Mouse (Mus musculus) heart, embryonic 11.5 days (tissue): ENCODE results near the gene Spdef. TPM values are rescaled to one million over a fixed set of nuclear protein-coding genes. Genes with fewer than 3 reads are reported as not detected.

ENCODE experiments used
- ATAC-seq: fragments of 200-750 bp; cut with Nextera tagmentation; replicated peaks from 2 replicates; pipeline ENCODE4 v1.8.0; 2017; ENCODE audit warnings: moderate library complexity; ENCODE audit not compliant: insufficient number of reproducible peaks, low FRiP score, low TSS enrichment
- H3K27ac ChIP-seq: fragments of 300-500 bp; sonication (generic); 2 replicates; pipeline ENCODE4 v1.5.1; 2014; ENCODE audit warnings: mild to moderate bottlenecking, low read depth, low read length
- H3K27me3 ChIP-seq: fragments of 300-500 bp; sonication (generic); 2 replicates; pipeline ENCODE4 v1.6.1; 2014; ENCODE audit warnings: mild to moderate bottlenecking, low read length, mixed read lengths; ENCODE audit not compliant: control insufficient read depth, insufficient read depth
- H3K36me3 ChIP-seq: fragments of 300-500 bp; sonication (generic); 2 replicates; pipeline ENCODE4 v1.6.1; 2014; ENCODE audit warnings: mild to moderate bottlenecking, low read length, moderate library complexity, mixed read lengths; ENCODE audit not compliant: control insufficient read depth, insufficient read depth
- H3K4me1 ChIP-seq: fragments of 300-500 bp; sonication (generic); 2 replicates; pipeline ENCODE4 v1.6.1; 2014; ENCODE audit warnings: low read length; ENCODE audit not compliant: control insufficient read depth, insufficient read depth
- H3K4me2 ChIP-seq: fragments of 300-500 bp; sonication (generic); 2 replicates; pipeline ENCODE4 v1.6.1; 2014; ENCODE audit warnings: mild to moderate bottlenecking, moderate library complexity
- H3K4me3 ChIP-seq: fragments of 300-500 bp; sonication (generic); 2 replicates; pipeline ENCODE4 v1.5.1; 2014; ENCODE audit warnings: low read depth, low read length
- H3K9ac ChIP-seq: fragments of 300-500 bp; sonication (generic); 2 replicates; pipeline ENCODE4 v1.6.1; 2014; ENCODE audit warnings: mild to moderate bottlenecking, low read depth, low read length, moderate library complexity
- H3K9me3 ChIP-seq: fragments of 300-500 bp; sonication (generic); replicated peaks from 2 replicates; pipeline ENCODE4 v1.6.1; 2016; ENCODE audit warnings: low read length; ENCODE audit not compliant: control insufficient read depth
- WGBS: fragments of 180-500 bp; shearing (Covaris S2); extraction: QIAGEN DNeasy Blood & Tissue Kit; methylation state at CpG from one replicate; pipeline ENCODE4 v1.1.7; 2014; ENCODE audit not compliant: insufficient replicate concordance; 5-methylcytosine and 5-hydroxymethylcytosine counted together
- polyA plus RNA-seq: library from polyadenylated mRNA; unstranded; fragments of >200 nt; fragmentation: Nextera tagmentation; extraction: Ambion mirVana; gene quantifications from 2 replicates; pipeline ENCODE4 v1.2.1, GENCODE M21; 2014

Spdef gene
- polyA plus RNA-seq, 1 experiment from 2014 or later: 0.26 TPM

GRCm38 (mm10) chr17:27764453-27764852 lies 35.7 kb upstream of the Spdef start:
- peaks cover 14% of the 10 kb centered on the region for H3K36me3 ChIP-seq
- H3K4me1 ChIP-seq: peaks cover 6% of the 10 kb centered on the region; the same call in 1 of the 2 replicates
- no peak overlapping the region for H3K4me3 ChIP-seq
- H3K27me3 ChIP-seq: no peaks in the 10 kb centered on the region
- H3K9ac ChIP-seq: no peak overlapping the region
- 93% methylated on average over 2 of the region's 2 CpGs for WGBS
- ATAC-seq: no peak
- no peak overlapping the region for H3K27ac ChIP-seq
- H3K4me2 ChIP-seq: no peak overlapping the region
- H3K9me3 ChIP-seq: no peaks in the 10 kb centered on the region

GRCm38 (mm10) chr17:27762884-27763283 lies 34.1 kb upstream of the Spdef start:
- Histone ChIP-seq H3K27me3 (no peaks in the 10 kb centered on the region), H3K9me3 (no peaks in the 10 kb centered on the region), H3K4me1 (peaks cover 14% of the 10 kb centered on the region), H3K9ac (no peak overlapping the region), H3K4me2 (no peak overlapping the region), H3K27ac (no peak overlapping the region), H3K36me3 (peaks cover 11% of the 10 kb centered on the region), H3K4me3 (no peak overlapping the region)
- ATAC-seq: no peak
- 94% methylated on average over 11 of the region's 11 CpGs for WGBS

- H3K4me3 ChIP-seq: no peak overlapping the region
- ATAC-seq: no peak
These were observed 33.0 kb upstream of the Spdef start for GRCm38 (mm10) chr17:27761639-27762336.

GRCm38 (mm10) chr17:27760169-27760568 lies 31.4 kb upstream of the Spdef start:
- H3K4me3 ChIP-seq: no peak overlapping the region

More at GRCm38 (mm10) chr17:27761639-27762336, 33.0 kb upstream of the Spdef start:
- H3K9ac ChIP-seq: no peak overlapping the region
- no peak overlapping the region for H3K4me2 ChIP-seq
- H3K36me3 ChIP-seq: peaks cover 11% of the 10 kb centered on the region
- H3K27ac ChIP-seq: no peak overlapping the region
- no peaks in the 10 kb centered on the region for H3K9me3 ChIP-seq
- no peaks in the 10 kb centered on the region for H3K27me3 ChIP-seq
- H3K4me1 ChIP-seq: peaks cover 14% of the 10 kb centered on the region
- WGBS: 29% methylated on average over 9 of the region's 9 CpGs

GRCm38 (mm10) chr17:27751314-27752202 lies 22.8 kb upstream of the Spdef start:
- 86% methylated on average over 8 of the region's 8 CpGs for WGBS
- H3K9me3 ChIP-seq: no peaks in the 10 kb centered on the region
- H3K27me3 ChIP-seq: no peaks in the 10 kb centered on the region
- no peaks in the 10 kb centered on the region for H3K4me1 ChIP-seq
- H3K4me3 ChIP-seq: no peak overlapping the region
- H3K9ac ChIP-seq: no peak overlapping the region
- H3K36me3 ChIP-seq: peaks cover 5% of the 10 kb centered on the region
- ATAC-seq: no peak
- no peak overlapping the region for H3K27ac ChIP-seq
- H3K4me2 ChIP-seq: no peak overlapping the region

More at GRCm38 (mm10) chr17:27760169-27760568, 31.4 kb upstream of the Spdef start:
- ATAC-seq: no peak
- no peak overlapping the region for H3K4me2 ChIP-seq
- H3K27ac ChIP-seq: no peak overlapping the region
- 80% methylated on average over 6 of the region's 6 CpGs for WGBS
- H3K27me3 ChIP-seq: no peaks in the 10 kb centered on the region
- no peak overlapping the region for H3K9ac ChIP-seq
- H3K36me3 ChIP-seq: peaks cover 8% of the 10 kb centered on the region
- H3K4me1 ChIP-seq: peaks cover 14% of the 10 kb centered on the region
- no peaks in the 10 kb centered on the region for H3K9me3 ChIP-seq

- no peak overlapping the region for H3K27ac ChIP-seq
- no peak overlapping the region for H3K4me3 ChIP-seq
- no peak overlapping the region for H3K4me2 ChIP-seq
- no peaks in the 10 kb centered on the region for H3K9me3 ChIP-seq
- H3K4me1 ChIP-seq: no peaks in the 10 kb centered on the region
- 87% methylated on average over 6 of the region's 6 CpGs for WGBS
- no peaks in the 10 kb centered on the region for H3K27me3 ChIP-seq
- ATAC-seq: no peak
- no peak overlapping the region for H3K9ac ChIP-seq
- H3K36me3 ChIP-seq: peaks cover 5% of the 10 kb centered on the region
These were observed 21.7 kb upstream of the Spdef start for GRCm38 (mm10) chr17:27750451-27750942.

- H3K9me3 ChIP-seq: no peaks in the 10 kb centered on the region
- no peaks in the 10 kb centered on the region for H3K4me1 ChIP-seq
- ATAC-seq: no peak
- no peak overlapping the region for H3K27ac ChIP-seq
- H3K36me3 ChIP-seq: peaks cover 3% of the 10 kb centered on the region
- H3K4me2 ChIP-seq: no peak overlapping the region
- no peak overlapping the region for H3K9ac ChIP-seq
- no peak overlapping the region for H3K4me3 ChIP-seq
- no peaks in the 10 kb centered on the region for H3K27me3 ChIP-seq
- 95% methylated on average over 2 of the region's 2 CpGs for WGBS
These were observed 19.4 kb upstream of the Spdef start for GRCm38 (mm10) chr17:27748123-27748522.

GRCm38 (mm10) chr17:27746446-27746845 lies 17.7 kb upstream of the Spdef start:
- Histone ChIP-seq H3K27me3 (no peaks in the 10 kb centered on the region), H3K9me3 (no peaks in the 10 kb centered on the region), H3K4me1 (no peaks in the 10 kb centered on the region), H3K36me3 (no peaks in the 10 kb centered on the region; the same call in 1 of the 2 replicates), H3K4me2 (no peak overlapping the region), H3K4me3 (no peak overlapping the region), H3K27ac (no peak overlapping the region), H3K9ac (no peak overlapping the region)
- WGBS: 58% methylated on average over 4 of the region's 4 CpGs
- ATAC-seq: no peak
